Mouse (Mus musculus): Measurements from ENCODE around the gene Pkp4. TPM values are rescaled to one million over a fixed set of nuclear protein-coding genes. Genes with fewer than 3 reads are reported as not detected.

Gene Pkp4
- polyA plus RNA-seq, 1 experiment from 2014 or later: 36.5 TPM

DNA sequence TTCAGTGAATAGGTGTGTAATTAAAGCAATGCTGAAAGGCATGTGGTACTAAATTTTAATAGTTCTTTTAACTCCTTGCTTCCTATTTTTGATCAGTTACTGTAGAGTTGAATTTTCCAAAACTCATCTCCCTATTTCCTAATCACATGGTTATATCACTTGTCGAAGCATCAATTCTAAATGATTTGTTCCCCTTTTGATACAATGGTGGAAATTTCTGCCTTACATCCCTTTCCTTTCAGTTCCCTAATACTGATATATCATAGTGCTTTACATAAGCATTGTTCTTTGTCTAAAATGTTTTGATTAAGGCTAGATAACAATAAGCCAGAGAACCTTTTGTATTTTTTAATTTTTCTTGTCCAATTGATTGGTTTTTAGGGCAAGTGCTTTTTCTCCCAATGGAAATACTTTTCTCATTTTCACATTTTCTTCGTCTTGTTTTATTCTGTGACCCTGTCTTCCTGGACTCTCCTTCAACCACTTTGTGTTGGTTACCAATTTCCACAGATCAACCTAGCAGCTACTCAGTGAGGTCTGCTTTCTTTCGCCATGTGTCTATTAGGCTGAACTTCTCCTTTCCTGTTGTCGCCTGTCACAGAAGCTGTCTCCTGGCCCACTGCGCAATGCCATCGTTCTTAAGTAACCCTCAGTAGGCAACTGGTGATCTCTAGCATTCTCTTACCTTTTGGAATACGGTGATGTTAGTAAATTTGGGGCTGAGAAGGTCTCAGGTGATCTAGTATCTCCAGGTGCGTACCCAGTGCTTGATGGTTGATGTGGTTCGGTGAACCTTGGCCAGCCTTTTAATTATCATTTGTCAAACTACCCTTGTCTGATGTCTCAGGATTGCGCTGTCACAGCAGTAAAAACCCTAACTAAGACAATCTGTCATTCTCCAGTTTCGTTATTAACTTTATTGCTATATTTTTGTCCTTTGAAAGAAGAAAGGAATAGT lies 23.7 kb downstream of the Pkp4 start:
- Histone ChIP-seq H3K4me2 (no peak overlapping the region), H3K4me1 (replicated peaks) (peaks cover 28% of the 10 kb centered on the region), H3K36me3 (peaks cover 5% of the 10 kb centered on the region; the same call in 1 of the 2 replicates), H3K4me3 (no peak overlapping the region), H3K9me3 (replicated peaks) (no peaks in the 10 kb centered on the region), H3K27ac (no peak overlapping the region), H3K9ac (no peak overlapping the region), H3K27me3 (no peaks in the 10 kb centered on the region)
- ATAC-seq (replicated peaks; ENCODE audit: insufficient number of reproducible peaks, insufficient read depth, low FRiP score, low read depth): no peak
- WGBS: 89% methylated on average over 11 of the region's 11 CpGs

GRCm38 (mm10) chr2:59186122-59186521 lies 25.5 kb downstream of the Pkp4 start:
- no peak overlapping the region for H3K9ac ChIP-seq
- H3K4me3 ChIP-seq: no peak overlapping the region
- ATAC-seq (replicated peaks; ENCODE audit: insufficient number of reproducible peaks, insufficient read depth, low FRiP score, low read depth): no peak
- WGBS: 87% methylated on average over 8 of the region's 8 CpGs
- no peaks in the 10 kb centered on the region for H3K9me3 ChIP-seq (replicated peaks)
- peaks cover 5% of the 10 kb centered on the region; the same call in 1 of the 2 replicates for H3K36me3 ChIP-seq
- H3K27me3 ChIP-seq: no peaks in the 10 kb centered on the region
- H3K4me2 ChIP-seq: no peak overlapping the region
- H3K4me1 ChIP-seq (replicated peaks): peaks cover 34% of the 10 kb centered on the region
- H3K27ac ChIP-seq: no peak overlapping the region

GRCm38 (mm10) chr2:59186966-59187365 lies 26.3 kb downstream of the Pkp4 start:
- ATAC-seq (replicated peaks; ENCODE audit: insufficient number of reproducible peaks, insufficient read depth, low FRiP score, low read depth): no peak
- H3K36me3 ChIP-seq: peaks cover 5% of the 10 kb centered on the region; the same call in 1 of the 2 replicates
- WGBS: 91% methylated on average over 6 of the region's 6 CpGs

DNA sequence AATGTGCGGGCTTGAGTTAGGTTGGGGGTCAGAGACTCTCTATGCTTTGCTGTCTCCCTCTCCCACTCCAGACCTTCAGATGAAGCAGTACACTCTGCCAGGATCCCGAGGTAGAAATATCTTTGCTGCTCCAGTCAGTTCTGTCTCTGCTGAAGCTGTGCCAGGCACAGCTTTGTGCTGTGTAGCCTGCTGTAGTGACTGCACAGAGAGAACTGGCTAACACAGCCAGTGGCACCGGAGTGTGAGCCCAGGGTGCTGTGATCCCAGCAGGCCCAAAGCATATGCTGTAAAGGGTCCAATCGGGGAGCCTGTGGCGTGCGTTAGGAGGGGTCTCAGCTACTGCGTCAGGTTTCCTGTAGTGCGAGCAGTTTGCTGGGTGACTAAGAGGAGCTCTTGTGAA lies 27.7 kb downstream of the Pkp4 start:
- Histone ChIP-seq H3K4me3 (no peak overlapping the region), H3K36me3 (peaks cover 5% of the 10 kb centered on the region; the same call in 1 of the 2 replicates), H3K4me1 (replicated peaks) (peaks cover 53% of the 10 kb centered on the region), H3K4me2 (no peak overlapping the region), H3K27ac (0 out of 2 replicates have a peak overlapping the region, but pooled peaks have one; percentile 20), H3K9ac (no peak overlapping the region), H3K27me3 (no peaks in the 10 kb centered on the region), H3K9me3 (replicated peaks) (no peaks in the 10 kb centered on the region)
- ATAC-seq (replicated peaks; ENCODE audit: insufficient number of reproducible peaks, insufficient read depth, low FRiP score, low read depth): no peak
- WGBS: 85% methylated on average over 8 of the region's 8 CpGs

More at GRCm38 (mm10) chr2:59186966-59187365, 26.3 kb downstream of the Pkp4 start:
- Histone ChIP-seq H3K4me3 (no peak overlapping the region), H3K27ac (no peak overlapping the region), H3K9me3 (replicated peaks) (no peaks in the 10 kb centered on the region), H3K9ac (no peak overlapping the region), H3K27me3 (no peaks in the 10 kb centered on the region), H3K4me1 (replicated peaks) (peaks cover 39% of the 10 kb centered on the region), H3K4me2 (no peak overlapping the region)

DNA sequence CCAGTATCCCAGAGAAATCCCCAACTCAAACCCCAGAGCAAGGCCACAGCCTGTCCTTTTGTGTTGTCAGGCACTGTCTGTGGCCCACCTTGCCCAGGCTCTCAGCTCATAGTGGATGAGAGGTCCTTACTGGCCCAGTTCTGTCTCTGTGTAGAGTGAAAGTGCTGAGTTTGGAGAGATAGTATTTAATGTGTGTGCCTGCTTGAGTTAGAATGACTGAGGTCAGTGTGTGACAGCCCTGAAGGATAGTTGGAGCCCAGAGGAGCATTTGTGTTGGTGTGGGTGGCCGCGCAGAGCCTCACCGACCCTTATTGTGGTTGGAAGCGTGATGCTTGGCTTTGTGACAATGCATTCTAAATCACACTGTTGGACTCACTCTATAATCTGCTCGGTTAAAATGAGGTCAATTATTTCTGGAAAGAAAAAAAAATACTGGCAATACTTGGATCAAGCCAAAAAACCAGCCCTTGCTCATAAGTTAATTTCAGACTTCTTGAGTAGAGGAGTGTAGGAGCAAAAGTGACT lies 29.1 kb downstream of the Pkp4 start:
- Histone ChIP-seq H3K9me3 (replicated peaks) (no peaks in the 10 kb centered on the region), H3K4me3 (no peak overlapping the region), H3K9ac (no peak overlapping the region), H3K27me3 (no peaks in the 10 kb centered on the region), H3K27ac (peak overlapping the region; percentile 51), H3K4me2 (no peak overlapping the region), H3K4me1 (replicated peaks) (peaks cover 53% of the 10 kb centered on the region), H3K36me3 (peaks cover 5% of the 10 kb centered on the region; the same call in 1 of the 2 replicates)
- no peak for ATAC-seq (replicated peaks; ENCODE audit: insufficient number of reproducible peaks, insufficient read depth, low FRiP score, low read depth)
- 55% methylated on average over 5 of the region's 5 CpGs for WGBS

- H3K36me3 ChIP-seq: peaks cover 5% of the 10 kb centered on the region; the same call in 1 of the 2 replicates
- ATAC-seq (replicated peaks; ENCODE audit: insufficient number of reproducible peaks, insufficient read depth, low FRiP score, low read depth): no peak
- no peak overlapping the region for H3K4me3 ChIP-seq
- no peak overlapping the region for H3K9ac ChIP-seq
- peak overlapping the region; percentile 51 for H3K27ac ChIP-seq
- H3K4me2 ChIP-seq: no peak overlapping the region
- H3K9me3 ChIP-seq (replicated peaks): no peaks in the 10 kb centered on the region
- WGBS: 74% methylated on average over 10 of the region's 10 CpGs
- H3K27me3 ChIP-seq: no peaks in the 10 kb centered on the region
- peaks cover 53% of the 10 kb centered on the region for H3K4me1 ChIP-seq (replicated peaks)
Measured at GRCm38 (mm10) chr2:59190186-59190585, 29.5 kb downstream of the Pkp4 start.

GRCm38 (mm10) chr2:59191466-59191865 lies 30.8 kb downstream of the Pkp4 start:
- 71% methylated on average over 8 of the region's 8 CpGs for WGBS
- Histone ChIP-seq H3K9me3 (replicated peaks) (no peaks in the 10 kb centered on the region), H3K4me2 (no peak overlapping the region), H3K36me3 (peaks cover 5% of the 10 kb centered on the region; the same call in 1 of the 2 replicates), H3K9ac (no peak overlapping the region), H3K4me1 (replicated peaks) (peaks cover 49% of the 10 kb centered on the region), H3K27ac (no peak overlapping the region), H3K4me3 (no peak overlapping the region), H3K27me3 (no peaks in the 10 kb centered on the region)
- ATAC-seq (replicated peaks; ENCODE audit: insufficient number of reproducible peaks, insufficient read depth, low FRiP score, low read depth): no peak

DNA sequence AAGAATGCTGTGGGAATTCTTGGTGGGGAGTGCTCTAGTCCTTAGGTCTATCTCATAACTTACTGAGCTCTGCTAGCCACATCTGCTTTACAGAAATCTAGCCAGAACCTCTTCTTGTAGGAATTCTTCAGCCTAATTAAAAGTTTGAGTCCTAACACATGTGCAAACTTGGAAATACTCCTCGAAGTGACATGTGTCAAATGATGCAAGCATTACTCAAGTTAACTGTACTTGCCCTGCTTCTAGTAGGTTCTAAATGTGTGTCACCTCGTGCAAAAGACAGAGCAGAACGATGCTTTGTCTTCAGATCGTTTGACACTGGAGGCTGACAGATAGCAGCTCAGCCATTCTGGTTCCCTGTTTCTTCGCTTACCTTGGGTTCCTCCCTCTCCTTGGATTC lies 32.5 kb downstream of the Pkp4 start:
- Histone ChIP-seq H3K36me3 (no peaks in the 10 kb centered on the region), H3K9ac (no peak overlapping the region), H3K27me3 (no peaks in the 10 kb centered on the region), H3K4me1 (replicated peaks) (peaks cover 54% of the 10 kb centered on the region), H3K4me3 (no peak overlapping the region), H3K4me2 (no peak overlapping the region), H3K9me3 (replicated peaks) (no peaks in the 10 kb centered on the region), H3K27ac (peak overlapping the region; percentile 31)
- ATAC-seq (replicated peaks; ENCODE audit: insufficient number of reproducible peaks, insufficient read depth, low FRiP score, low read depth): no peak
- WGBS: 47% methylated on average over 5 of the region's 5 CpGs

- 71% methylated on average over 4 of the region's 4 CpGs for WGBS
- Histone ChIP-seq H3K36me3 (no peaks in the 10 kb centered on the region), H3K9ac (no peak overlapping the region), H3K4me2 (no peak overlapping the region), H3K9me3 (replicated peaks) (no peaks in the 10 kb centered on the region), H3K4me1 (replicated peaks) (peaks cover 33% of the 10 kb centered on the region), H3K4me3 (no peak overlapping the region), H3K27ac (no peak overlapping the region), H3K27me3 (no peaks in the 10 kb centered on the region)
- ATAC-seq (replicated peaks; ENCODE audit: insufficient number of reproducible peaks, insufficient read depth, low FRiP score, low read depth): no peak
Measured at GRCm38 (mm10) chr2:59197156-59197555, 36.5 kb downstream of the Pkp4 start.

DNA sequence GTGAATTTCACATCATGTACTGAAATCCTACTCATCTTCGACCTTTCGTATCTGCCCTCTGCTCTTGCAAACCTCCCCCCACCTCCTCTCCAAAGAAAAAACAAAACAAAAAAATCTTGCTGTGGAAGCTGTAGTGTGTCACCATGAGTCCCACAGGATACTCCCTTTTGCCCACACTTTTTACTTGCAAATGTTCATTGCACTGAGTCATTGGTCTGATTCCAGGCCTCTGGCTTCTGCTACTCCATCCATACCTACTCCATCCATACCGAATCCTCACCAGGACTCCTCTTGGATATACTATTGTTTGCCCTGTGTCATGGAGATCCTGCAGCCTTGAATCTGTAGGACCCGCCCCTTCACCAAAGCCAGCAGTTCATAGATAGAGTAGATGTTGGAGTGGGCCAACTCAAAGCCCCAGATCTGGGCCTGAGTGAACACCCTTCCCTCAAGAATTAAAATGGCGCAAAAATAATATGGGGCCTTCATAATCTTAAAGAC lies 38.9 kb downstream of the Pkp4 start:
- Histone ChIP-seq H3K27ac (no peak overlapping the region), H3K4me3 (no peak overlapping the region), H3K27me3 (no peaks in the 10 kb centered on the region), H3K9ac (no peak overlapping the region), H3K4me2 (no peak overlapping the region), H3K4me1 (replicated peaks) (peaks cover 37% of the 10 kb centered on the region), H3K9me3 (replicated peaks) (no peaks in the 10 kb centered on the region), H3K36me3 (no peaks in the 10 kb centered on the region)
- 90% methylated on average over 5 of the region's 5 CpGs for WGBS
- ATAC-seq (replicated peaks; ENCODE audit: insufficient number of reproducible peaks, insufficient read depth, low FRiP score, low read depth): no peak

DNA sequence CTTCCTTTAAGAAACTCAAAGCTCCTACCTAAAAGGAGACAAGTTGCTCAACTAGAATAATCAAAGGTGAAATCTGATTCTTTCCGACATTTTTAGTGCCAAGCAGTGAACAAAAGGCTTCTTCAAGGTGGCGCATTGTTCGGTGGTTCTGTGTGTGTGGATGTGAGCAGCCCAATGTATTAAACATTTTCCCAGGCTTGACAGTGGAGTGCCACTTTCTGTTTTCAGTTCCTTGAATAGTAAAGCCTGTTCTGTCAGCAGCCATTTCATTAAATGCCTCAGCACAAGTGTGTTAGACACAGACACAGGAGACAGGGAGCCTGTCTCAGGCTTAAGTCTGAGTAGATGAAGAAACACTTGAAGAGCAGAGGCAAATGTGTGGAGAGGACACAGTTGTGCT lies 39.9 kb downstream of the Pkp4 start:
- no peak overlapping the region for H3K9ac ChIP-seq
- H3K4me1 ChIP-seq (replicated peaks): peaks cover 43% of the 10 kb centered on the region
- H3K4me2 ChIP-seq: no peak overlapping the region
- no peak overlapping the region for H3K4me3 ChIP-seq
- peak overlapping the region; percentile 25 for H3K27ac ChIP-seq
- no peak for ATAC-seq (replicated peaks; ENCODE audit: insufficient number of reproducible peaks, insufficient read depth, low FRiP score, low read depth)
- 84% methylated on average over 3 of the region's 3 CpGs for WGBS
- no peaks in the 10 kb centered on the region for H3K27me3 ChIP-seq
- H3K36me3 ChIP-seq: no peaks in the 10 kb centered on the region
- H3K9me3 ChIP-seq (replicated peaks): no peaks in the 10 kb centered on the region

Measured in heart, embryonic 15.5 days (tissue).